Mouse (Mus musculus): ENCODE measurements at regions not wholly inside any gene's neighbourhood (a gene's known extent, or its start where the extent isn't known, plus 50 kb on each side); places are given as distances from the start of the nearest gene placed in this dataset.

- no peak overlapping the region for H3K27ac ChIP-seq (replicated peaks)
- H3K36me3 ChIP-seq: no peaks in the 10 kb centered on the region
- H3K4me1 ChIP-seq: peaks cover 7% of the 10 kb centered on the region
- WGBS: 87% methylated on average over 5 of the region's 5 CpGs
- no peak overlapping the region for H3K4me3 ChIP-seq
- H3K27me3 ChIP-seq (ENCODE audit: low read depth, poor library complexity, severe bottlenecking): no peaks in the 10 kb centered on the region
- H3K9me3 ChIP-seq (replicated peaks): no peaks in the 10 kb centered on the region
- no peak for DNase-seq (ENCODE audit: low spot score)
Measured at GRCm38 (mm10) chr3:52763660-52764059, 253.4 kb downstream of the Cog6 start.

- Histone ChIP-seq H3K27me3 (ENCODE audit: low read depth, poor library complexity, severe bottlenecking) (peaks cover 1% of the 10 kb centered on the region; the same call in 1 of the 2 replicates), H3K27ac (replicated peaks) (no peak overlapping the region), H3K36me3 (no peaks in the 10 kb centered on the region), H3K4me3 (no peak overlapping the region), H3K4me1 (peaks cover 7% of the 10 kb centered on the region), H3K9me3 (replicated peaks) (no peaks in the 10 kb centered on the region)
- 90% methylated on average over 6 of the region's 6 CpGs for WGBS
- no peak for DNase-seq (ENCODE audit: low spot score)
Measured at GRCm38 (mm10) chr3:52762549-52762948, 254.5 kb downstream of the Cog6 start.

GRCm38 (mm10) chr3:52759846-52760245 is 257.2 kb downstream of the Cog6 start:
- no peak overlapping the region for H3K4me3 ChIP-seq
- H3K27ac ChIP-seq (replicated peaks): no peak overlapping the region
- 94% methylated on average over 11 of the region's 11 CpGs for WGBS
- peaks cover 20% of the 10 kb centered on the region for H3K27me3 ChIP-seq (ENCODE audit: low read depth, poor library complexity, severe bottlenecking)
- H3K9me3 ChIP-seq (replicated peaks): no peaks in the 10 kb centered on the region
- no peaks in the 10 kb centered on the region for H3K36me3 ChIP-seq
- no peak for DNase-seq (ENCODE audit: low spot score)
- H3K4me1 ChIP-seq: peaks cover 7% of the 10 kb centered on the region

DNA sequence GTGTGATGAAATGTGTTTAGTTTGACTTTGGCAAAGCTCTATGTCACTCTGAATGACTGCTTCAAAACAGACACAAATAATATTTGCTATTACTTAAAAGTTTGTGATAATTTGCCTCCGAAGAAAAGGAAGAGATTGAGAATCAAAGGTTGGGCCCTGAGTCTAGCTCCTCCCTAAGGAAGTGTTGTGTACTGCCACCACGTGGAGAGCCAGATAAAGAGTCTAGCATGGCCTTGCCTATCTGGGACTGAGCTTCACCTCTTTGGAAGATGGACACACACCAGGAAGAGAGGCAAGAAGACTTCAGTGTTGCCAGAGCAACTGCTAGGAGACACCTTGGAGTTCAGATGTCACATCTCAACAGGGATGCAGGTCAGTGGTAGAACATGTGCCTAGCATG is 258.5 kb downstream of the Cog6 start:
- no peaks in the 10 kb centered on the region for H3K36me3 ChIP-seq
- H3K4me1 ChIP-seq: peaks cover 17% of the 10 kb centered on the region
- no peaks in the 10 kb centered on the region for H3K9me3 ChIP-seq (replicated peaks)
- peaks cover 20% of the 10 kb centered on the region for H3K27me3 ChIP-seq (ENCODE audit: low read depth, poor library complexity, severe bottlenecking)
- no peak overlapping the region for H3K4me3 ChIP-seq
- DNase-seq (ENCODE audit: low spot score): no peak
- no peak overlapping the region for H3K27ac ChIP-seq (replicated peaks)
- WGBS: 42% methylated on average over 2 of the region's 2 CpGs

GRCm38 (mm10) chr3:52756816-52757215 is 260.2 kb downstream of the Cog6 start:
- H3K4me3 ChIP-seq: no peak overlapping the region
- no peaks in the 10 kb centered on the region for H3K9me3 ChIP-seq (replicated peaks)
- 94% methylated on average over 5 of the region's 5 CpGs for WGBS

DNA sequence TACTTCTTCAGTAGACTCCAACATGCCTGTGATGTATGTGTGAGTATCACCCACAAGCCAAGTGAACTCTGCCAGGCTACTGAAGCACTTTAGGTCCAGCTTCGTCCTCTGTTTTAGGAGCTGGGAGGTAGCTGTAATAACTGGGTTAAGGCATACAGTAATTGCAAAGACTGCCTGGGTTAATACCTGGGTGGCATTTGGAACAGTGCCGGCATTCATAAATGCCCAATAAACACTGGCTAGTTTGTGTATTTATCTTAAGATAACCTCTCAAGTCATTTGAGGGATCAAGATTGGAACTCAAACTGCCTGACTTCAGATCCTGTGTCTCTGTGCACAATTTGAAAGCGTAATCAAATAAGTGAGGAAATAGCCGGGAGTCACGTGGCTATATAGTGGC is 261.0 kb downstream of the Cog6 start:
- Histone ChIP-seq H3K4me3 (no peak overlapping the region), H3K27me3 (ENCODE audit: low read depth, poor library complexity, severe bottlenecking) (peaks cover 20% of the 10 kb centered on the region), H3K27ac (replicated peaks) (no peak overlapping the region), H3K36me3 (no peaks in the 10 kb centered on the region), H3K4me1 (peaks cover 17% of the 10 kb centered on the region), H3K9me3 (replicated peaks) (no peaks in the 10 kb centered on the region)
- DNase-seq (ENCODE audit: low spot score): no peak
- 91% methylated on average over 5 of the region's 5 CpGs for WGBS

More at GRCm38 (mm10) chr3:52756816-52757215, 260.2 kb downstream of the Cog6 start:
- H3K27me3 ChIP-seq (ENCODE audit: low read depth, poor library complexity, severe bottlenecking): peaks cover 20% of the 10 kb centered on the region
- DNase-seq (ENCODE audit: low spot score): no peak
- H3K4me1 ChIP-seq: peaks cover 17% of the 10 kb centered on the region
- H3K36me3 ChIP-seq: no peaks in the 10 kb centered on the region
- H3K27ac ChIP-seq (replicated peaks): no peak overlapping the region

DNA sequence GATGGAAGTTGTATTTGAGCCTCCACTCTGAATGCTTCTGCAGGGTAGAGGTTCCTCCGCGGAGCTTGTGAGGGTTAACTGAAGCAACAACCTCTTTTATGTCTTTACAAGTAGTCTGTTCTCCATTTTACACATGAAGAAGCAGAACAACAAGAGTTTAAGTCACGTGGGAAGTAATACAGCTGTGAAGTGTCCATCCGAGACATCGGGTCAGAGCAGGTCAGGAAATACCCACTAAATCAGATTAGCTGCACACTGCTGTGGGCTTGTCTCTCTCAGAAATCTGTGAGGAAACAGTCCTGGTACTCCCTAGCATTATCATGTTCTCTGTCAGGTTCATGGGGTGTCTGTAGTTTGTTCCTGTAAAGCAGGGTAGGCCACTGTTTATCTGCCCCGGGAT is 262.1 kb downstream of the Cog6 start:
- Histone ChIP-seq H3K36me3 (no peaks in the 10 kb centered on the region), H3K27ac (replicated peaks) (no peak overlapping the region), H3K27me3 (ENCODE audit: low read depth, poor library complexity, severe bottlenecking) (peaks cover 20% of the 10 kb centered on the region), H3K9me3 (replicated peaks) (no peaks in the 10 kb centered on the region), H3K4me1 (peaks cover 17% of the 10 kb centered on the region), H3K4me3 (no peak overlapping the region)
- DNase-seq (ENCODE audit: low spot score): no peak
- 45% methylated on average over 6 of the region's 6 CpGs for WGBS

DNA sequence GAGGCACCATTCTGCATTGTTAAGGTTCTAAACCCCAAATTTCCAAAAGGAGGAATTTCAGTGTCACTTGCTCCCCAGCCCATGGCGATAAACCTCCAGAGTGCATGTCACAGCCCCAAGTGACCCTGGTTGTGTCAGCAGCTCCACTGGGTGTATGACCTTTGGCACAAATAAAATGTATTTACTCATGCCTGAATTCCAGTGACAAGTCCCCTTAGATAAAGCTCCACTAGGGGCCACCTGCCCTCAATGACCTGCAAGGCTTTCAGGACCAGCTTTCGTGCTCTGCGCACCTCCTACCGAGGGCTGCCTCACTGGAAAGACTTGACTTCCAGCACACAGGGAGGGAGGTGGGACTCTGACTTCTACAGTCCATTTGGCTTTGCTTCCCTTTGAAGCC is 262.6 kb downstream of the Cog6 start:
- H3K4me1 ChIP-seq: peaks cover 17% of the 10 kb centered on the region
- peaks cover 20% of the 10 kb centered on the region for H3K27me3 ChIP-seq (ENCODE audit: low read depth, poor library complexity, severe bottlenecking)
- no peaks in the 10 kb centered on the region for H3K9me3 ChIP-seq (replicated peaks)
- H3K36me3 ChIP-seq: no peaks in the 10 kb centered on the region
- DNase-seq (ENCODE audit: low spot score): no peak
- 32% methylated on average over 4 of the region's 4 CpGs for WGBS
- no peak overlapping the region for H3K27ac ChIP-seq (replicated peaks)
- no peak overlapping the region for H3K4me3 ChIP-seq

DNA sequence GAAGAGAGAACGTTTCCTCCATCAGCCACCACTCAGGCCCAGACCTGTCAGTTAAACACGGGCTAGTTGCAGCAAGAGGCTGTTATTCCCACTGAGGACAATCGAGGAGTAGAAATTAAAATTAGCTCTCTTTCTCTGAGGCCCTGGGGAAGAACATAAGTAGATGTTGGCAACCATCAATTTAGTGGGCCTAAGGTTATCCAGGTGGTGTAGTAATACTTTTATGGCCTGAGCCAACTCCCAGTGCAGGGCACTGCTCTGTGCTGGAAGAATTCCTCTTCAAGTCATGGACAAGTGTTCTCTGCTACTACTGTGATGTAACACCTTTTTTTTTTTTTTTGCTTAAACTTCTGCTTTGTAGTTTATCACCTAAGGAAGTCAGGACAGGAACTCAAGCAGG is 270.1 kb downstream of the Cog6 start:
- H3K36me3 ChIP-seq: no peaks in the 10 kb centered on the region
- H3K27ac ChIP-seq (replicated peaks): no peak overlapping the region
- H3K27me3 ChIP-seq (ENCODE audit: low read depth, poor library complexity, severe bottlenecking): no peaks in the 10 kb centered on the region
- no peak overlapping the region for H3K4me3 ChIP-seq
- no peak for DNase-seq (ENCODE audit: low spot score)
- no peaks in the 10 kb centered on the region for H3K9me3 ChIP-seq (replicated peaks)
- 0 out of 2 replicates have a peak, but pooled peaks cover 6% of the 10 kb centered on the region for H3K4me1 ChIP-seq
- WGBS: 76% methylated on average over 3 of the region's 3 CpGs

DNA sequence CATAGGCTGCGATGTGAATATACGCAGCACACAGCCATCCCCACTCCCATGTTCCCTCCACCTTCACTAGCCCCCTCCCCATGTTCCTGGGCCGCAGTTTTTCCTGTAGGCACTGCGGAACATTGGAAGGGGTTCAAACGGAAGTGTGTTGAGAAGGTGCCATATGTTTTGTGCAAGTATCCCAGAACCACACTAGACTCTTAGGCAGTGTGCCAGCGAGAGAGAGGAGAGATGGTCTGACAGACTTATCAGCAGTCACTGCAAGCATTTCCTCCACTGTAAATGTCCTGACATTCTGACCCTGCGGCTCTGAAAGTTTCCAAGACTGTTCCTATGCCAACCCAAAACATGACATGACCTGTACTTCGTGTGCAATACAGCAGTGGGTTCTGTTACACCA is 272.7 kb downstream of the Cog6 start:
- Histone ChIP-seq H3K27me3 (ENCODE audit: low read depth, poor library complexity, severe bottlenecking) (no peaks in the 10 kb centered on the region), H3K4me3 (no peak overlapping the region), H3K4me1 (0 out of 2 replicates have a peak, but pooled peaks cover 6% of the 10 kb centered on the region), H3K36me3 (no peaks in the 10 kb centered on the region), H3K27ac (replicated peaks) (no peak overlapping the region), H3K9me3 (replicated peaks) (no peaks in the 10 kb centered on the region)
- WGBS: 92% methylated on average over 8 of the region's 8 CpGs
- no peak for DNase-seq (ENCODE audit: low spot score)

DNA sequence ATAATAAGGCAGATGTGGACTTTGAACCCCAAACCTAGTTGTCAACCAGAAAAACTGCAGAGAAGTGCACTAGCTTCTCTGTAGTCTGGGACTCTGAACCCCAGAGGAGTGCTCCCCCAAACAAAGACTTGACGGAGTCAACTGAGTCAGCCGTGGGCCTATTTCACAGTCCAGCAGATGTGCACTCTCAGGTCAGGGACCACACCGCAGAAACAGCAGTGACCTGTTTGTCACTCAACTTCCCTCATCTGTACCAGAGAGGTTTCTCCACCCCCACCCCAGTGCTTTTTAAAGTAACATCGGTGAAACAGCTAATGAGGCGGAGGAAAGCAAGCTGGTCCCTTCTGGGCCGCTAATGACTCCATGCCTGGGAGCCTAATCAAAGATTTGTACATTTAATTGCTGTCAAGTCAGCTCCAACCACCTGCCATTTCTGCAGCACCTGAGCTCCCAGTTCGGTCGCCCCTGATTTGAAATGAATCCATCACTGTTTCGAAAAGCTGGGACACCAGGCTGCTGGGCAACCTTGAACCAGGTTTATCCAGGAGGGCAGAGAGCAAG is 276.5 kb downstream of the Cog6 start:
- H3K36me3 ChIP-seq: no peaks in the 10 kb centered on the region
- no peak overlapping the region for H3K4me3 ChIP-seq
- H3K9me3 ChIP-seq (replicated peaks): no peaks in the 10 kb centered on the region
- no peaks in the 10 kb centered on the region for H3K4me1 ChIP-seq
- no peak for DNase-seq (ENCODE audit: low spot score)
- H3K27ac ChIP-seq (replicated peaks): no peak overlapping the region
- WGBS: 87% methylated on average over 9 of the region's 9 CpGs
- no peaks in the 10 kb centered on the region for H3K27me3 ChIP-seq (ENCODE audit: low read depth, poor library complexity, severe bottlenecking)

- 78% methylated on average over 4 of the region's 4 CpGs for WGBS
- H3K27ac ChIP-seq (replicated peaks): no peak overlapping the region
- H3K4me3 ChIP-seq: no peak overlapping the region
- no peaks in the 10 kb centered on the region for H3K27me3 ChIP-seq (ENCODE audit: low read depth, poor library complexity, severe bottlenecking)
- H3K36me3 ChIP-seq: no peaks in the 10 kb centered on the region
- no peak for DNase-seq (ENCODE audit: low spot score)
- H3K9me3 ChIP-seq (replicated peaks): no peaks in the 10 kb centered on the region
- no peaks in the 10 kb centered on the region for H3K4me1 ChIP-seq
Measured at GRCm38 (mm10) chr3:52739526-52739925, 277.5 kb downstream of the Cog6 start.

GRCm38 (mm10) chr3:52738386-52738785 is 278.7 kb downstream of the Cog6 start:
- Histone ChIP-seq H3K27ac (replicated peaks) (no peak overlapping the region), H3K27me3 (ENCODE audit: low read depth, poor library complexity, severe bottlenecking) (no peaks in the 10 kb centered on the region), H3K4me1 (no peaks in the 10 kb centered on the region), H3K36me3 (no peaks in the 10 kb centered on the region), H3K4me3 (no peak overlapping the region), H3K9me3 (replicated peaks) (no peaks in the 10 kb centered on the region)
- no peak for DNase-seq (ENCODE audit: low spot score)
- WGBS: 66% methylated on average over 5 of the region's 5 CpGs

- DNase-seq (ENCODE audit: low spot score): no peak
- Histone ChIP-seq H3K27me3 (ENCODE audit: low read depth, poor library complexity, severe bottlenecking) (no peaks in the 10 kb centered on the region), H3K36me3 (no peaks in the 10 kb centered on the region), H3K27ac (replicated peaks) (no peak overlapping the region), H3K4me3 (no peak overlapping the region), H3K9me3 (replicated peaks) (no peaks in the 10 kb centered on the region), H3K4me1 (0 out of 2 replicates have a peak, but pooled peaks cover 4% of the 10 kb centered on the region)
- 93% methylated on average over 7 of the region's 7 CpGs for WGBS
Measured at GRCm38 (mm10) chr3:52735939-52736338, 281.1 kb downstream of the Cog6 start.

Data from midbrain, embryonic 10.5 days (tissue).